Mouse (Mus musculus): ENCODE results near the gene Cyth4. TPM values are rescaled to one million over a fixed set of nuclear protein-coding genes. Genes with fewer than 3 reads are reported as not detected.

Cyth4 gene
- polyA plus RNA-seq, 1 experiment from 2014 or later: 14.3 TPM

DNA sequence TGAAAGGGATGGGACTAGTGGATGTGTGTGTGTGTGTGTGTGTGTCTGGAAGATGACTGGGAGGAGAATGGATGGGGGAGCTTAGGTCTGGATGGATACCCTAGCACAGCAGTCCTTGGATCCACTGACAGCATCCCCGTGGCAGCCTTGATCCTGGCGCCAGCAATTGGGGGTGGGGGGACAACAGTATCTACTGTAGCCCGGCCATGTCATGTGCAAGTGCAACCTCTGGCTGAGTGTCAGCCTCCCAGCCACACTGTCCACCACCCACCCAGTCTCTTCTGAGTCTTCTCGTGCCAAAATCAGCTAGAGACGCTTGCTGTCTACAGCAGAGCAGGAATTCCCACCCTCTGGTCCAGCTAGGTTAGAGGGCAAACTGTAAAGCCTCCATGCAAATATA, 67.4 kb downstream of the Cyth4 start:
- no peak overlapping the region for H3K9ac ChIP-seq
- H3K4me2 ChIP-seq (replicated peaks): no peak overlapping the region
- H3K4me3 ChIP-seq (replicated peaks): no peak overlapping the region
- no peak for ATAC-seq (ENCODE audit: insufficient number of reproducible peaks, low FRiP score, low TSS enrichment, low read depth)
- peaks cover 3% of the 10 kb centered on the region; the same call in 1 of the 2 replicates for H3K4me1 ChIP-seq
- no peak overlapping the region for H3K27ac ChIP-seq (replicated peaks)
- H3K9me3 ChIP-seq (replicated peaks): no peaks in the 10 kb centered on the region
- no peaks in the 10 kb centered on the region for H3K27me3 ChIP-seq
- no peaks in the 10 kb centered on the region for H3K36me3 ChIP-seq
- 59% methylated on average over 5 of the region's 5 CpGs for WGBS

DNA sequence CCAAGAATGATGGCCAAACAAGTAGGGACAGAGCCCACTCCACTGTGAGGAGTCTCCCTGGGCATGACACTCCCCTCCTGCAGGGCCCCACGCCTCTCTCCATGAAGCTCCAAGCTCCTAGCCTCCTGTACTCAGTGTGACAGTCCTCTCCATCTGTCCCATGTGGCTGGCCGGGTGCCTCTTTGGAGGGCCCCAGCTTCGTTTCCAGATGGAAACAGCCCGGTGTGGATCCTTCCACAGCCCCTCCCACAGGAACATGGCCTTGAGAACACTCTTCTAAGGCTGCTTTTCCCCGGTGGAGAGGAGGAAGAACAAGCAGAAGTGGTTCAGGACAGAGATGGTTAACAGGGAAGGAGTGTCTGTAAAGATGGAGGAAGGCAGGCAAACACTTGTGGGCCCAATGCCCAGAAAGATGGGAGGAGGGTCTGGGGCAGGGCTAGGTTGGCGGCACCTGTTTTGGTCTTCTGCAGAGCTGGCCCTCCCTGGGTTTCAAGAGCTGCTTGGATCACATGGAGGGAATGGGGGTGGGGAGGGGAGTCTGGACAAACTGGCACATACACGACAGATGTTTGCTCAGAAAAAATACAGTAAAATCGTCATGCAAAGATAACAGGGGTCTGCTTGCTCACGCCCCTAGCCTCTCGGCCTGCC, 72.5 kb downstream of the Cyth4 start:
- Histone ChIP-seq H3K4me2 (replicated peaks) (no peak overlapping the region), H3K27ac (replicated peaks) (no peak overlapping the region), H3K9me3 (replicated peaks) (no peaks in the 10 kb centered on the region), H3K4me1 (peaks cover 7% of the 10 kb centered on the region), H3K27me3 (peaks cover 40% of the 10 kb centered on the region), H3K36me3 (no peaks in the 10 kb centered on the region), H3K9ac (no peak overlapping the region), H3K4me3 (replicated peaks) (no peak overlapping the region)
- no peak for ATAC-seq (ENCODE audit: insufficient number of reproducible peaks, low FRiP score, low TSS enrichment, low read depth)
- WGBS: 42% methylated on average over 10 of the region's 10 CpGs

DNA sequence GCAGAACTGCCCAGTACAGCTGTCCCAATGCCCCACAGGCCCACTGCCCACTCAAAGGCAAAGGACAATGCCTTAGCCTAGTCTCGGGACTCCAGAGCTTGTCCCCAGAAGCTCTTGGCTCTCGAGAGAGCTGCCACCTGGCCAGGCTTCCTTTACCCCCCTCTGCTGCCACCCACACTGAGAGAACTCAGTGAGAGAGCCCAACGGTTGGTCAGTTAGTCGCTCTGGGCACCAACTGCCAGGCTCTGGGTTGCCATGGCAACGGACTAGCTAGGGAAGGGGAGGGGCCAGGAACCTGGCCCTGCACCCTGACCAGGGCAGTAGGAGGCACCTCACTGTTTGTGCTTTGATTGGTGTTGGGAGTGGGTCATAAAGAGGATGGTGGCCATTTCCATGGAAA, 73.5 kb downstream of the Cyth4 start:
- no peak overlapping the region for H3K4me2 ChIP-seq (replicated peaks)
- no peak overlapping the region for H3K9ac ChIP-seq
- WGBS: 42% methylated on average over 5 of the region's 5 CpGs
- H3K4me1 ChIP-seq: peaks cover 7% of the 10 kb centered on the region
- no peak overlapping the region for H3K4me3 ChIP-seq (replicated peaks)
- H3K36me3 ChIP-seq: no peaks in the 10 kb centered on the region
- peaks cover 47% of the 10 kb centered on the region for H3K27me3 ChIP-seq
- no peaks in the 10 kb centered on the region for H3K9me3 ChIP-seq (replicated peaks)
- no peak overlapping the region for H3K27ac ChIP-seq (replicated peaks)
- ATAC-seq (ENCODE audit: insufficient number of reproducible peaks, low FRiP score, low TSS enrichment, low read depth): no peak

Other genes with a start within 250 kb of the Cyth4 start
- gene Tex33, start 201.1 kb upstream of the Cyth4 start, polyA plus RNA-seq (2015; fragmentation: Nextera tagmentation; extraction: Ambion mirVana): 0.83 TPM in 1 of 2 replicates, not detected in the other
- gene Tst, start 191.1 kb upstream of the Cyth4 start, polyA plus RNA-seq (2015; fragmentation: Nextera tagmentation; extraction: Ambion mirVana): 49.1 and 68.9 TPM in 2 replicates
- gene Mpst, start 190.6 kb upstream of the Cyth4 start, polyA plus RNA-seq (2015; fragmentation: Nextera tagmentation; extraction: Ambion mirVana): 2.8 and 4.1 TPM in 2 replicates
- 59.0 and 62.5 TPM in 2 replicates for gene Kctd17, start 168.5 kb upstream of the Cyth4 start, polyA plus RNA-seq (2015; fragmentation: Nextera tagmentation; extraction: Ambion mirVana)
- 2.7 and 3.4 TPM in 2 replicates for gene Tmprss6, start 128.4 kb upstream of the Cyth4 start, polyA plus RNA-seq (2015; fragmentation: Nextera tagmentation; extraction: Ambion mirVana)
- gene Il2rb, start 101.8 kb upstream of the Cyth4 start, polyA plus RNA-seq (2015; fragmentation: Nextera tagmentation; extraction: Ambion mirVana): 0.24 and 0.41 TPM in 2 replicates
- 64.2 and 65.9 TPM in 2 replicates for gene C1qtnf6, start 65.6 kb upstream of the Cyth4 start, polyA plus RNA-seq (2015; fragmentation: Nextera tagmentation; extraction: Ambion mirVana)
- not detected in 2 replicates for gene Sstr3, start 52.4 kb upstream of the Cyth4 start, polyA plus RNA-seq (2015; fragmentation: Nextera tagmentation; extraction: Ambion mirVana)
- 34.6 and 37.1 TPM in 2 replicates for gene Rac2, start 24.3 kb upstream of the Cyth4 start, polyA plus RNA-seq (2015; fragmentation: Nextera tagmentation; extraction: Ambion mirVana)
- gene Elfn2, start 121.7 kb downstream of the Cyth4 start, polyA plus RNA-seq (2015; fragmentation: Nextera tagmentation; extraction: Ambion mirVana): 0.09 and 0.21 TPM in 2 replicates
- 21.3 and 22.8 TPM in 2 replicates for gene Mfng, start 176.4 kb downstream of the Cyth4 start, polyA plus RNA-seq (2015; fragmentation: Nextera tagmentation; extraction: Ambion mirVana)
- gene Card10, start 206.0 kb downstream of the Cyth4 start, polyA plus RNA-seq (2015; fragmentation: Nextera tagmentation; extraction: Ambion mirVana): 4.3 TPM in 2 replicates
- 41.5 and 43.8 TPM in 2 replicates for gene Cdc42ep1, start 245.6 kb downstream of the Cyth4 start, polyA plus RNA-seq (2015; fragmentation: Nextera tagmentation; extraction: Ambion mirVana)